Mouse (Mus musculus) megakaryocyte, embryonic 14.5 days (primary cell): ENCODE results near the gene Mlkl.

ENCODE experiments used
- FLI1 ChIP-seq: IDR thresholded peaks from 2 replicates; pipeline ENCODE4 v1.6.1; 2012; ENCODE audit warnings: low read length, inconsistent platforms, mixed read lengths
- GATA1 ChIP-seq: IDR thresholded peaks from 3 replicates; pipeline ENCODE4 v1.6.1; 2012; ENCODE audit warnings: mixed read lengths, low read length, inconsistent platforms, borderline replicate concordance

DNA sequence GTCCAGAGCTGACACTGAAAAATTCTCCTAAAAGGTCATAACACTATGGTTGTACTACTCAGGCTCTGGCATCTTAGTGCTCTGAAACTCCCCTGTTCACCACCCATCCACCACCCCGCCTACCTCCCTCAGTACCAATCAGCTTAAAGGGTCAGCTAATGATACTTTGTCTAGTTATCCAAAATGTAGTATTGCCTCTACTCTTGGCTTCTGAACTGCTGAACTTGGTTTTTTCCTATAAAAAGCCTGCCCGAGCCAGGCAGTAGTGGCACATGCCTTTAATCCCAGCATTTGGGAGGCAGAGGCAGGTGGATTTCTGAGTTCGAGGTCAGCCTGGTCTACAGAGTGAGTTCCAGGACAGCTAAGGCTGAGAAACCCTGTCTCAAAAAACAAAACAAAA lies 33.6 kb downstream of the Mlkl start:
- TF ChIP-seq GATA1 = no peak
- TF ChIP-seq FLI1 = no peak
